Mouse (Mus musculus) hindbrain, embryonic 14.5 days (tissue): ENCODE measurements around the gene Ablim2. TPM values are rescaled to one million over a fixed set of nuclear protein-coding genes. Genes with fewer than 3 reads are reported as not detected.

Experiments used
- ATAC-seq: fragments of 200-750 bp; cut with Nextera tagmentation; 2 replicates; pipeline ENCODE4 v1.8.0; 2017; ENCODE audit warnings: moderate number of reproducible peaks, mild to moderate bottlenecking, moderate TSS enrichment, moderate library complexity; ENCODE audit not compliant: low FRiP score
- DNase-seq: peaks from one replicate; pipeline ENCODE4 v3.0.0-alpha.2; 2015; ENCODE audit warnings: low spot score
- H3K27ac ChIP-seq: fragments of 300-500 bp; sonication (generic); 2 replicates; pipeline ENCODE4 v1.5.1; 2014; ENCODE audit warnings: mild to moderate bottlenecking, moderate library complexity
- H3K27me3 ChIP-seq: fragments of 300-500 bp; sonication (generic); 2 replicates; pipeline ENCODE4 v1.6.1; 2014; ENCODE audit warnings: mild to moderate bottlenecking, low read length, mixed read lengths; ENCODE audit not compliant: control insufficient read depth, insufficient read depth
- H3K36me3 ChIP-seq: fragments of 300-500 bp; sonication (generic); replicated peaks from 2 replicates; pipeline ENCODE4 v1.6.1; 2014; ENCODE audit not compliant: control insufficient read depth, insufficient read depth
- H3K4me1 ChIP-seq: fragments of 300-500 bp; sonication (generic); replicated peaks from 2 replicates; pipeline ENCODE4 v1.6.1; 2014; ENCODE audit warnings: antibody characterized with exemption, low read length, mixed read lengths; ENCODE audit not compliant: control insufficient read depth, insufficient read depth
- H3K4me2 ChIP-seq: fragments of 300-500 bp; sonication (generic); replicated peaks from 2 replicates; pipeline ENCODE4 v1.6.1; 2014; ENCODE audit warnings: mild to moderate bottlenecking, moderate library complexity
- H3K4me3 ChIP-seq: fragments of 300-500 bp; sonication (generic); replicated peaks from 2 replicates; pipeline ENCODE4 v1.5.1; 2014; ENCODE audit warnings: mild to moderate bottlenecking, low read length
- H3K9ac ChIP-seq: fragments of 300-500 bp; sonication (generic); 2 replicates; pipeline ENCODE4 v1.6.1; 2014
- H3K9me3 ChIP-seq: fragments of 300-500 bp; sonication (generic); 2 replicates; pipeline ENCODE4 v1.6.1; 2016; ENCODE audit warnings: low read length; ENCODE audit not compliant: control insufficient read depth
- WGBS: fragments of 180-500 bp; shearing (Covaris S2); extraction: QIAGEN DNeasy Blood & Tissue Kit; methylation state at CpG from one replicate; pipeline ENCODE4 v1.1.7; 2014; 5-methylcytosine and 5-hydroxymethylcytosine counted together
- polyA plus RNA-seq: library from polyadenylated mRNA; unstranded; fragments of >200 nt; fragmentation: Nextera tagmentation; extraction: Ambion mirVana; gene quantifications from 2 replicates; pipeline ENCODE4 v1.2.1, GENCODE M21; 2014

The Ablim2 gene
- 19.9 and 22.3 TPM in 2 replicates for polyA plus RNA-seq

DNA sequence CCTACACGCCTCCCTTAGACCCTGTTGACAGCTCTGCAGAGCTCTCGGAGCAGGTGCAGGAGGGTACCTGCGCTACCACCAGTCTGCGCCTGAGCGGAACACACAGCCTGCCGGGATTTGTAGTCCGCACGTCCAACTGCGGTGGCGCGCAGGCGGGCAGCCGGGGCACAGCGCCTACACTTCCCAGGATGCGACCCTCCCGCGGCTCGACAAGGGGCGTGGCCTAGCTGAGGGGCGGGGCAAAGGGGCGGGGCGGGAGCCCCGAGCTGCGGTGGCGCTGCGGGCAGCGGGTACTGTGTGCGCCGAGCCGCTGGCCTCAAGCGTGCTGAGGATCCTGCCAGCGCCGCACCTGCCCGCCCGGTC, at the start of gene Ablim2:
Ablim2 (plus strand) TSS at position 242 of the 363 bp plus-strand sequence.
- H3K27ac ChIP-seq = peak within 1 kb of the TSS; percentile 39
- H3K9ac ChIP-seq = peak within 1 kb of the TSS; percentile 67
- H3K27me3 ChIP-seq = peaks cover 23% of the 10 kb centered on the region
- DNase-seq = peak; percentile 96
- no peaks in the 10 kb centered on the region for H3K36me3 ChIP-seq
- H3K9me3 ChIP-seq = no peaks in the 10 kb centered on the region
- no peaks in the 10 kb centered on the region; the same call in 1 of the 2 replicates for H3K4me1 ChIP-seq
- peak; percentile 97 for ATAC-seq
- WGBS = under 1% methylated on average over 35 of the region's 35 CpGs
- peak within 1 kb of the TSS; percentile 85 for H3K4me2 ChIP-seq
- H3K4me3 ChIP-seq = peak within 1 kb of the TSS; percentile 64

DNA sequence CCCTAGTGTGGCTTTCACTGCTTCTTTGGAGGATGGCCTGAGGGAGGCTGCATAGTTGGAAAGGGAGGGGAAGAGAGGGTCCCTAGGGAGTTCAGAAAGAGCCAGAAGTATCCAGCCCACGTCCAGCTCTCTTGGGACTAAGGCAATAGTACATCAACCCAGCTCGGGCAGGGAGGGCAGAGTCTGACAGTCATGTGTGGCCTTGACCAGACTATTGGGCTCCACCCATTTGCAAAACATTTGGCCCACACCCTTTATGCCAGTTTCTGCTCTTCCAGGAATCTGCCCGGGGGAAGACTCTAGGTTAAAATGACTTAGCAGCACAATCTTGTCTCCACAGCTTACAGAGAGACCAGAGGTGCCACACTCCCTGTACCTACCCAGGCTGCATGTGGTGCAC, 47.2 kb upstream of the Ablim2 start:
- WGBS = 65% methylated on average over 3 of the region's 3 CpGs
- H3K27ac ChIP-seq = no peak overlapping the region
- ATAC-seq (no peak), DNase-seq (no peak)
- H3K4me2 ChIP-seq = no peak overlapping the region
- H3K36me3 ChIP-seq = no peaks in the 10 kb centered on the region
- H3K9me3 ChIP-seq = no peaks in the 10 kb centered on the region
- H3K4me3 ChIP-seq = no peak overlapping the region
- no peak overlapping the region for H3K9ac ChIP-seq
- no peaks in the 10 kb centered on the region for H3K4me1 ChIP-seq
- no peaks in the 10 kb centered on the region for H3K27me3 ChIP-seq

DNA sequence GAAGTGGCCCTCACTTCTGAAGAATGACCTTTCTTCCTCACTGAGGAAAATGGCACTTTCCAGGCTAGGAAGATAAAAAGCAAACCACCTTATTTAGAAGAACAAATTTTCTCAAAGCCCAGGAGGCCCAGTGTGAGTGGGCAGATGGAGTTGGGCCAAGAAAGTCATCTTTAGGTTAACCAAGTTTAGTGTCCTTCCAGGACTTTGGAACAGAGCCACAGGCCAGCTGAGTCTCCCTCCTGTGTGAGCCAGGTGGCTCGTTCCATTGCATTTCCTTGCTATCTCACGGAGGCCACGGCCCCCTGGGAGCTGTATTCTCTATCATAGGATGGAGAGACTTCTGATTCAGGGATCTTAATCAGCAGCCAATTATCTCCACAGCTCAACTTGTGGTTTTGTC, 46.7 kb upstream of the Ablim2 start:
- Histone ChIP-seq H3K27ac (no peak overlapping the region), H3K27me3 (no peaks in the 10 kb centered on the region), H3K4me2 (no peak overlapping the region), H3K4me1 (no peaks in the 10 kb centered on the region), H3K36me3 (no peaks in the 10 kb centered on the region), H3K9me3 (no peaks in the 10 kb centered on the region), H3K4me3 (no peak overlapping the region), H3K9ac (no peak overlapping the region)
- WGBS = 54% methylated on average over 3 of the region's 3 CpGs
- no peak for ATAC-seq
- DNase-seq = no peak

DNA sequence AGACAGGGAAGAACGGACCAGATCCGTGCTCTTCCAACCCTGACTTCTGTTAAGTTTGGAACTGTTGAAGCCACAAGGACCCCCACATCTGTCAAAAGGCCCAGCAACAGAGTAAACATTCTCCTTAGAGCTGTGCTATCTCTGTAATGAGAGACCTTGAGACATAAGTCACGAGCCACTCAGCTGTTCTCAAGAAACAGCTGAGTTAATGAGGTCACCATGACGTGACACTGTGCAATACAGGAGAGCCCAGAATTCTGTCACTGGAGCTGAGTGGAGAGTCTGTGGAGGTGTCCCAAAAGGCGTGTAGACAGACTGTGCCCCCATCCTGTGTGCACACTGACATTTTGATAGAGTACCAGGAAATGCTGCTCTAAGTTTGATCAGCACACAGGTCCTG, 45.2 kb upstream of the Ablim2 start:
- Histone ChIP-seq H3K27me3 (no peaks in the 10 kb centered on the region), H3K36me3 (no peaks in the 10 kb centered on the region), H3K4me1 (no peaks in the 10 kb centered on the region), H3K27ac (no peak overlapping the region), H3K4me2 (no peak overlapping the region), H3K9me3 (no peaks in the 10 kb centered on the region), H3K4me3 (no peak overlapping the region), H3K9ac (no peak overlapping the region)
- DNase-seq = no peak
- WGBS = 80% methylated on average over 5 of the region's 5 CpGs
- ATAC-seq = no peak

DNA sequence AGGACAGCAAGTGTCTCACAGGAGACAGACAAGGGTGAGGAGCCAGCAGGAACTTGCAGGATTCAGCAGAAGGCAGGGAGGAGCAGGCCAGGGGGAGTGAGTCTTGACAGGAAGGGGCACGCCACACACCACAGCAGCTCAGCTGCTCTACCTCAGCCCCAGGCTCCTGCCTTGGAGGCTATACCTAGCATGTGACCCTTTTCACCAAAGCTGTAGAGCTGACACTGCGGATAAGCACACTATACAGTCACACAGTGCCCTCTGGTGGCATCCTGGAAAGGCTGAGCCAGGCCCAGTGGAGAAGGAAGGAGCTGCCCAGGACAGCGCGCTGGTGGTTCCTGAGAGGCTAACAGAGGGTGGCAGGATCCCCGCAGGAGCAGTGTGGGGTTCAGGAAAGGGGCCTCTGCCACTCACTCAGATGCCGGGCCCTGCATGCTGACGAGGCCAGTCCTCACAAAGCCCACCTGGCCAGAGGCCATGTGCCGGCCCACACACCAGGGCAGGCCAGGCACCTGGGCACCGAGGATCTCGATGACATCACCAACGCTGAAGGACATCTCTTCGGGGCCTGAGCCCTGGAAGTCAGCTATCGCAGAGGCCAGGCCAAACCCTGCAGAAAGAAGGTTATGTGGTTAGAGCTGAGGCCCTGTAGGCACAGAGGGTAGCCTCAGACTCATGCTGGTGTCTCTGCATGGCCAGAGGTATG, 43.9 kb upstream of the Ablim2 start:
- peak; percentile 93 for ATAC-seq

DNA sequence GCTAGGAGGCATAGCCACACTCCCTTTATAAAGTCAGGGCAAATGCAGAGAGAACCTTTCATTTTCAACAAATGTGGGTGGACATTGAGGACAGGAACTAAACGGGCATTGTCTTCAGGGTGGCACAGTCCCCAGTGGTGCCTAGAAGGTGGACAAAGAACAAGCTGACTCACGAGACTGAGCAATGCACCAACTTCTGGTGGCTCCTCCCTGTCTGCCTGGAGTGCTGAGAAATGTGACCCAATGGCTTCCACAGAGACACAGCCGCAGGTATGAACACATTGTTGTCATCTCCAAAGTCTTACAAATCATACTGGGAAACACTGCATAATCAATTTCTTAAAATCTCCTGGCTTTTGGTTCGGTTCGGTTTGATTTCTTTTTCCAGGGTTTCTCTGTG, 40.2 kb upstream of the Ablim2 start:
- ATAC-seq = no peak
- Histone ChIP-seq H3K9ac (no peak overlapping the region), H3K4me2 (no peak overlapping the region), H3K36me3 (no peaks in the 10 kb centered on the region), H3K4me3 (no peak overlapping the region), H3K4me1 (no peaks in the 10 kb centered on the region), H3K27ac (no peak overlapping the region), H3K27me3 (no peaks in the 10 kb centered on the region), H3K9me3 (no peaks in the 10 kb centered on the region)
- WGBS = 82% methylated on average over 5 of the region's 5 CpGs
- no peak for DNase-seq

More for the DNA sequence above, 43.9 kb upstream of the Ablim2 start:
- no peaks in the 10 kb centered on the region for H3K36me3 ChIP-seq
- H3K4me2 ChIP-seq = no peak overlapping the region
- no peaks in the 10 kb centered on the region for H3K9me3 ChIP-seq
- DNase-seq = peak; percentile 90
- no peak overlapping the region for H3K9ac ChIP-seq
- no peak overlapping the region for H3K27ac ChIP-seq
- no peaks in the 10 kb centered on the region for H3K4me1 ChIP-seq
- 54% methylated on average over 13 of the region's 13 CpGs for WGBS
- no peak overlapping the region for H3K4me3 ChIP-seq
- no peaks in the 10 kb centered on the region for H3K27me3 ChIP-seq

DNA sequence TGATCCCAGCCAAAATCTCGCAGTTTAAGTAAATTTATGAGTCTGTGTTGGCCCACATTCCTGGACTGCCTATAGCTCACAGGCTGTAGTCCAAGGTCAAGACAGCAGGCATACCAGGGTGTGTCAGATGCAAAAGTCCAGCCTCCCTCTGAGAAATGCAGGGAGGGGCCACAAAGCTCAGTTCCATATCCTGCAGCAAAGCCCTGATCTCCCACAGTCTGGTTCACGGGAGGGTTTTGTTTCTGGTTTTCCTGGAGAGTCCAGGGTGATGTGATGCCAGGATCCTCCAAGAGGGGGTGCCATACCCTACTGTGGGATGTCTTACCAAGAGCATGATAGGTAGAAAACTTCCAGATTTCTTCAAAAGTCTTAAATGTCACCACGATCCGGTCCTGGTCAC, 39.7 kb upstream of the Ablim2 start:
- Histone ChIP-seq H3K4me3 (no peak overlapping the region), H3K36me3 (no peaks in the 10 kb centered on the region), H3K27ac (no peak overlapping the region), H3K9me3 (no peaks in the 10 kb centered on the region), H3K4me1 (no peaks in the 10 kb centered on the region), H3K9ac (no peak overlapping the region), H3K4me2 (no peak overlapping the region), H3K27me3 (no peaks in the 10 kb centered on the region)
- 59% methylated on average over 4 of the region's 4 CpGs for WGBS
- no peak for DNase-seq
- ATAC-seq = no peak

DNA sequence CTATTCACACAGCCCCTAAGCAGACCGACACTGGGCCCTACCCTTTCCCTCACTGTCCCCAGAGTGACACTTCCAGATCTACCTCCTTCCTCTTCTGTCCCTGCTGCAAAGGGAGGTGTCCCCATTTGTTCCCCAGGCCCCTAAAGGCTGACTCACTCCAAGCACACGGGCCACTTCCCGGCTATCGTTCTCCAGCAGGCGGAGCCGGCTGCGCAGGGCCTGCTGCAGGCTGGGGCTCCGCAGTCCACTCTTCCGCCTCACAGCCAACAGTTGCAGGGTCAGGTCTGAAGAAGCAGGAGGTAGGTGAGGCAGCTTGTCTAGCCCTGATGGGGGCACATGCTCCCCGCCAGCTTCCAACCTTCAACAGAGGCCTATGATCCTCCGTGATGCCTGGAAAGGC, 38.9 kb upstream of the Ablim2 start:
- Histone ChIP-seq H3K27me3 (no peaks in the 10 kb centered on the region), H3K9me3 (no peaks in the 10 kb centered on the region), H3K4me3 (no peak overlapping the region), H3K9ac (no peak overlapping the region), H3K4me1 (no peaks in the 10 kb centered on the region), H3K4me2 (no peak overlapping the region), H3K36me3 (no peaks in the 10 kb centered on the region), H3K27ac (no peak overlapping the region)
- DNase-seq = no peak
- 79% methylated on average over 11 of the region's 11 CpGs for WGBS
- ATAC-seq = no peak

DNA sequence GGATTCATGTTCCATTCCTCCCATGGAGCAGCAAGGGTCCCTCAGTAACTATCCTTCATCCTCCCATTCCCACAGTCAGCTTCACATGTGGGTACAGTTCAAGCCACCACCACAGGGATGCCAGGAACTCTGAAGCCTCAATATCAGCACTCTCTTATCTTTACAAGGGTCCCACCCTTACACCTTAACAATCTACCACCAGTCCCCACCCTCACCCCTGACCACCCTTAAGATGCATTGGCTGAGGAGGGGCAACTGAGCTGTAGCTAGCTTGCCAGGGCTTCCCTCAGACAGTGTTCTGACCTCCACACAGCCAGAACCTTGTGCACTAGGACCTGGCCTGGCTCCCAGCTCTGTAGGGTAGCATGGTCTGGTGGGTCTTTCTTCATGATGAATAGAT, 38.3 kb upstream of the Ablim2 start:
- H3K27me3 ChIP-seq = no peaks in the 10 kb centered on the region
- H3K9me3 ChIP-seq = no peaks in the 10 kb centered on the region
- no peak overlapping the region for H3K4me3 ChIP-seq
- H3K4me2 ChIP-seq = no peak overlapping the region
- no peak overlapping the region for H3K27ac ChIP-seq
- no peaks in the 10 kb centered on the region for H3K36me3 ChIP-seq
- H3K9ac ChIP-seq = no peak overlapping the region
- DNase-seq (no peak), ATAC-seq (no peak)
- H3K4me1 ChIP-seq = no peaks in the 10 kb centered on the region

DNA sequence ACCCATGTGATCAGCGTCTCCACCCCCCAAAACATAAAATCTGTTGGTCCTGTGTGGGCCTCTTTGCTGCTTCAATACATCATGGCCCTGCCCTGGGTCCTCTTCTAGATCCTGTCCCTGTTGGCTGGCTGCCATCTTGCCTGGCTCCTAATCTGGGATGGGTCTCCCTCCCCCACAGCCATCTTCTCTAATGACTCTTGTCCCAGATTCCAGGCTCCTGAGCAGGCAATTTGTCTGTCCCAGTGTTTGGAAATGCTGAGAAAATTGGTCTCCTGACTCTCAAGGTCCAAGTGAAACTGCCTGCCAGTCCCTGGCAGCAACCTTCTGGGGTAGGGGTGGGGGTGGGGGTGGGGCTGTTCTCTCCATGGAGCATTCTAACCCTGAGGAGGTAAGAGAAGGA, 37.8 kb upstream of the Ablim2 start:
- Histone ChIP-seq H3K27ac (no peak overlapping the region), H3K36me3 (no peaks in the 10 kb centered on the region), H3K4me3 (no peak overlapping the region), H3K4me2 (no peak overlapping the region), H3K9ac (no peak overlapping the region), H3K27me3 (no peaks in the 10 kb centered on the region), H3K9me3 (no peaks in the 10 kb centered on the region), H3K4me1 (no peaks in the 10 kb centered on the region)
- DNase-seq (no peak), ATAC-seq (no peak)
- 100% methylated on average over 1 of the region's 1 CpGs for WGBS
